Mouse (Mus musculus): ENCODE measurements at regions not wholly inside any gene's neighbourhood (a gene's known extent, or its start where the extent isn't known, plus 50 kb on each side); places are given as distances from the start of the nearest gene placed in this dataset.
"Not testable (repeated sequence)": the region's sequence is repeated elsewhere in the genome, so short reads cannot be mapped to it uniquely, and the experiment has no call there.

- DNase-seq (ENCODE audit: low spot score in 2 of 2) = no peak
Observed at GRCm38 (mm10) chr16:23838696-23839095, 52.1 kb downstream of the Sst start.

DNA sequence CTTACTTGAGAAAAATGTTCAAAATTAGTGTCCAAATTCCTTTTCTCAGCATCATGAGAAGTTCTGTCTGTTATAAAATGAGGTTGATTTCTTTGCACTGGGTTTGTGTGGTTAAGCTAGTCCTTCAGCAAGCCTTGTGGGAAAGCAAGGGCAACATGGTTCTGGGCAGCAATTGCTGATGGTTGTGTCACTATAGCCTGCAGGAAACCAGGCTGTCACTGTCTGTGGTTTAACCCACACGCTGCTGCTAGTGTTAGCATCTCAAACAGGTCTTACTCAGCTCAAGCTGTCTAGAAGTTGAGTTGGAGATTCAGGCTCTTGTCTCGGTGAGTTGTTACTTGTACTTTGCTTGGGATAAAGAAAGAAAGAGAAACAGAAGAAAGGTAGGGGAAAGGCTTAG, 52.6 kb downstream of the Sst start:
- no peak for DNase-seq (ENCODE audit: low spot score in 2 of 2)

DNA sequence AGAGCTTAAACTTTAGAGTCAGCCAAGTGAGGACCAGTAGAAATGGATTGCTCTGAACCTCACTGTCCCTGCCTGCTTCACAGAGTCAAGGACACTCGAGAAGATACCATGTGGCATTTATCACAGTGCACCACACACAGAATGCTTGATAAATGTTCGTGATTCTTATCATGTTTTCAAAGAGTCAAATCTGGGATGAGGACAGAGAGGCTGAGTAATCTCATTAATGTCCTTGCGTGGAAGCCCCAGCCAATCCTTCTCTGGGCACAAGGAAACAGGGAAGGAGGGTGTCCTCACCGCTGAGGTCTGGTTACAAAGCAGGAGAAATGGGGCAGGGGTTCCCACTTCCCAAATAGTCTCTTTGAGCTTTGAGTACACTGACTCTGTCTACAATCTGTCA, 55.8 kb downstream of the Sst start:
- no peak for DNase-seq (ENCODE audit: low spot score in 2 of 2)

- no peak for DNase-seq (ENCODE audit: low spot score in 2 of 2)
Observed at GRCm38 (mm10) chr16:23833603-23834002, 57.2 kb downstream of the Sst start.

GRCm38 (mm10) chr16:23833042-23833423, 57.7 kb downstream of the Sst start:
- no peak for DNase-seq (ENCODE audit: low spot score in 2 of 2)

DNA sequence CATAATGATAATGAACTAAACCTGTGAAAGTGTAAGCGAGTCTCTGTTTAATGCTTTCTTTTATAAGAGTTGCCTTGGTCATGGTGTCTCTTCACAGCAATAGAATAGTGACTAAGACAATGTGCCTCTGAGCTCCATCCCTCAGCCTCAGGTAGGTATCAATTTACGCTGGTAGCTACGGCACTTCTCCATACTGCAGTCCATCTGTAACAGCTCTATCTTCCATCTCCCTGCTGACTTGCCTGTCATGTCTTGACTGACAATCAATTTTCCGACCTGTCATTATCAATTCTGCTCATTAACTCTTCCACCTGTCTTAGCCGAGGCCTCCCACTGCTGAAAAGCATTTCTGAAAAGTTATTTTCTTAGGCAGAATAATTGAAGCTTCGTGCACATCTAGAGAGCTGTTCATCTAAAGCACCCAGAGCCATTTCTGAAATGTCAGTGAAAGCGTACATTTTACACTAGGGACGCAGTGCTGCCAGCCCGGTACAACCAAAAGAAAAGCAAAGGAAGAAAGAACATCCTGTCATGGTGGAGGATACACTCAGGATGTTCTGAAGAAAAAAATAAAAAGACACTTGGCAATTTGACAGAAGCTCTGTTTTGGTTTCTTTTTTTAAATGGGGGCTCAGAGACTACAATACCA, 58.2 kb downstream of the Sst start:
- DNase-seq (ENCODE audit: low spot score in 2 of 2) = no peak

GRCm38 (mm10) chr16:23825662-23826061, 65.1 kb downstream of the Sst start:
- no peak for DNase-seq (ENCODE audit: low spot score in 2 of 2)

DNA sequence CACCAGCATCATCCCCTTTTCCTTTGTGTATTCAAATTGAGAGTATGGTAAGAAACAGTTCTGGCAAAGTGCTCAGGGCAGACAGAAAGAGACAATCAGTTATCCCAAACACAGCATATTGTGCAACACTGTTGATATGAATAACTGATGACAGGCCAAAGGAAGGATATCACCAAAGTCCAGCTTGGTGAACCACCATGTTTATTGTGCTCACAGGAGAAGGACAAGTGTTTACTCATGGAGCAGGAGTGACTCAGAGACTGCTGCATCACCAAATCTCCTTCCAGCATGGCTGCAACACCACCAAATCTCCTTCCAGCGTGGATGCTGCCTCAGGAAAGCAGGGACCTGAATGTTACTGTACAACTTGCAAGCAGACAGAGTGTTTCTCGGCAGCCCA, 105.5 kb downstream of the Sst start:
- no peak for DNase-seq (ENCODE audit: low spot score in 2 of 2)

DNA sequence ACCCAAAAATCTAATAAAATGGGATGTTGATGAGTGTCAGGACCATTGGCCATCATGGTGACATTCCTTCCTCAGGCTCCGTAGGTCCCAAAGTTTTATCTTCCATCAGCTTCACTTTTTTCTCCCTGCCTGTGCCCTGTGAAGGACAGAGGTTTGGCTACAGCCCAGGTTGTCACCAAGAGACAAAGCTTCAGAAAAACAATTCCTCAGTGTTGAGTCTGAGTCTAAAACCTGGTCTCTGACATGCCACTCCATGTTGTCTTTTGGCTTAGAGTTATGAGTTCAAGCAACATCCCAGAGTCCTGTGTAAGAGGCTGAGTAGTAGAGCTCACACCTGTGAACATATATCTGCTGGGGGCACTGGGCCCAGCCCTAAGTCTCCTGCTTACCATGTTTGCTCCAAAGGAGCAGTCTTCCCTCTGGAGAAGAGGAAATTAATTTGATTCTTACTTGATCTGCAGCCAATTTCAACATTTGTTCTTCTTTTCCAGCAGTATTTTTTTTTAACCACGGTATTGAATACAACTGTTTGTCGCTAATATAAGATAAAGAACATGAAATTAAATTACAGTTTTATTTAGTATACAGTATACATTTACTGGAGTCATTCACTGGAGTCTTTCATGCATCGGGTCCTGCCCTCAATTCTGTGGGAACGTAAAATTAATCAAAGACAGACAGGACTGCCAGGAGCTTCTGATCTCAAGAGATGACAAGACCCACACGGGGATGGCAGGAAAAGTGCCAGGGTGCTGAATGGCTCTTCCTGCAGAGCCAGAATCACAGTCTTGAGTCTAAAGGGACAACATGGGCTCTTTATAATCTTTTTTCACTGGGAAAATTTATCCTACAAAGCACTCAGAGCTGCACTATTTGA, 106.5 kb downstream of the Sst start:
- DNase-seq (ENCODE audit: low spot score in 2 of 2) = no peak

DNA sequence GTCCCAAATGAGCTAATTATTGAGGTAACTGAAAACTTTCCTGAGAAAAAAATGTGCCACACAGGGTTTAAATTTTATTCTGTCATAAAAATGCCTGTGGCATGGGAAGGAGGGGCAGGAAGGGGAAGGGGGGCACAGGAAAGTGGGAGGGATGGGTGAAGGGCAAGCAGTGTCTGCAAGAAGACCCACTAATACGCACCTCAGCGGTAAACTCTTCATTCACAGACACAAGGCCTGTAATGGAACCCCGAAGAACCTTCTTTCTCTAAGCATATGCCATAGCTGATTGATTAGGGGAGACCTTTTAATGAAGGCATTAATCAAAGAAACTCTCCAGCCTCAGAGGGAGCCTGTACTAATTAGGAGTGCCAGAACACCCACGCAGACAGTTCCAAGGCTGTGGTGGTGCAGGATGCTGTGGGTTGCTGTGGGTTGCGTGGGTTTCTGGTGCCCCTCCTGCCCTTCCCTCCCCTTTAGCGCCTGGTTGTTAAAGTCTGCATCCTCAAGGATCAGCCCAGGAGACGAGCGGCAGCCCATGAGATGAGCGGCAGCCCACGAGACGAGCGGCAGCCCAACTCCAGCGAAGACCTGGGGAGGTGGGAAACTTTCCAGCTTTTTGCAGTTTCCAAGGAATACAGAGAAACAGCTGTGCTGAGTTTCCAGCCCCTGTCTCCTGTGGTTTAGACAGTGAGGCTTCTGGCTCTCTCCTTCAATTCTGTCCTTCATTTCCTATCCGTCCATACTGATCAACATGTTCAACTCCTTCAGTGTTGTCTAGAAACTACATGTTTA, 110.1 kb downstream of the Sst start:
- no peak for DNase-seq (ENCODE audit: low spot score in 2 of 2)

GRCm38 (mm10) chr16:23777894-23778293, 112.9 kb downstream of the Sst start:
- no peak for DNase-seq (ENCODE audit: low spot score in 2 of 2)

DNA sequence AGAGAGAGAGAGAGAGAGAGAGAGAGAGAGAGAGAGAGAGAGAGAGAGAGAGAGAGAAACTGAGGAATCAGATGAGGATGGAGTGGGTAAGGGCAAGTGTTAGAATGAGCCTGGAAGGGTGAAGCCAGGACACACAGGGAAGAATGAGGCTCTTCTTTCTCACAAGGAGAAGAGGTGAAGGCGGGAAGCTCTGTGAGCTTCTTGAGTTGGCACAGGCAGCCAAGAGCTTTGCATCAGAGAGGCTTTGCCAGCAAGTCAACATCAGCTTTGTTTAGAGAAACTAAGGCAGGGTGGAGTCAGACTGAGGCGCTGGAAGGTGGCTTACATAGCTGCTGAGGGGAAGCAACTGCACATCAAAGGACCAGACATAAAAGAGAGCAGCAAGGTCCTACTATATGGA, 113.7 kb downstream of the Sst start:
- DNase-seq (ENCODE audit: low spot score in 2 of 2) = no peak

DNA sequence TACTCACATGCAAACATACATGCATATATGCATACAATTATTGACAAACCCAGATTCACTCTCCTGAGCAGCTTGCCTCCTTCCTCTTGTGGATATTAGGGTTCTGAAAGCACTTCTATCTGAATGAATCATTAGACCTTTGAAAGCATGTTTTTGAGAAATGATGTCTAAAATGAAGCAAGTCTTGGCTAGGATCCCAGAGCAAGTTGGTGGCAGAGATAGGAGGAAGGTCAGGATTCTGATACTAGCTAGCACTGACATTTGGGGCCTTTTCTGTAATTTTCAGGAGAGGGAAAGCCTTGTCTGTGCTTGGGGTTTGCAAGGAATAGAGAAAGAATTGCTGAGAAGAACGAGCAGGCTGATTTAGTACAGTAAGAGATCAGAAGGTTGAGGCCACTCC, 114.3 kb downstream of the Sst start:
- DNase-seq (ENCODE audit: low spot score in 2 of 2) = no peak

DNA sequence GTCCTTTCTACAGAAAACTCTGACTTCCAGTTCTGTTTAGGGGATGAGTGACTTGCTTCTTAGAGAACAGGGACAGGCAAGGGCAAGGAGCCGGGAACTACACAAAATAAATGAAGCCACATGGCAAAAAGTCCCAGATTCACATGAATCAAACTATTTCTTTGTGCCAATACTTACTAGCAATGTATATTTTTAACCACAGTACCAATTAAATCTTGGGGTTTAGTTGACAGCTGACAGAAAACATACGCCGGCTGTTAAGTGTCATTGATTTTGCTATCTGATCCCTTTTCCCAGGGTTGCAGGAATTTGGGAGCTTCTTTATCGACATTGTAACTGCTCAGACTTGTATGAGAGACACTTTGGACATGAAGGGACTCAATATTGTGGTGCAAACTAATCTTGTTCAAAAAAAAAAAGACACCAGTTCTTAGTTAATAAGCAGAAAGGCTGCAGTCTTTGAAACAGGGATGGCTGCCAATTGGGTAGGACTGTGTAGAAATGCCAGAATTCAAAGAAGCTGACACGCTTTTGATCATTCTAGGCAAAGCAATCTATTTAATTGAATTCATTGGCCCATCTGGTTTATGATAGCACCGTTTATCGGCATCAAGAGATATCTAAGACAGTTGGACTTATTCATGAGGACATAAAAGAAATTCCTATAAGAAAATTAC, 132.5 kb downstream of the Sst start:
- DNase-seq (ENCODE audit: low spot score in 2 of 2) = peak; percentile 39 to 47

- no peak for DNase-seq (ENCODE audit: low spot score in 2 of 2)
Observed at GRCm38 (mm10) chr16:23737026-23737425, 153.7 kb downstream of the Sst start.

DNA sequence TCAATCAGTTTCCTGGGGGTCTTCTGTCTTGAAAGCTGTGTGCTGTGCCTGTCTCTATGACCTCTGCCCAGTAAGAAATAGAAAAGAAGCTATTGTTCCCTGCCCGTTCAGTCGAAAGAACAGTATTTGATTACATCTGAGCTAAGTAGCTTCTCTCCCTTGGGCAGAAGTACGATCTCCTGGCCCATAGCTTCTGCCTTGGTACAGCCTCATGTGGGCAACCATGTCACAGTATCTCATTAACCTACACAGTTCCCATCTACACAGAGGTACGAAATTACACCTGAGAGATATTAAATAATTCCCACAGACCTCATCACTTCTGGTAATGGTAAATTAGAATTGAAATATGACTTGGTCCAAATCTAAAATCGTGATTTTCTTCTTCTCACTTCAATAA, 155.0 kb downstream of the Sst start:
- DNase-seq (ENCODE audit: low spot score in 2 of 2) = no peak

DNA sequence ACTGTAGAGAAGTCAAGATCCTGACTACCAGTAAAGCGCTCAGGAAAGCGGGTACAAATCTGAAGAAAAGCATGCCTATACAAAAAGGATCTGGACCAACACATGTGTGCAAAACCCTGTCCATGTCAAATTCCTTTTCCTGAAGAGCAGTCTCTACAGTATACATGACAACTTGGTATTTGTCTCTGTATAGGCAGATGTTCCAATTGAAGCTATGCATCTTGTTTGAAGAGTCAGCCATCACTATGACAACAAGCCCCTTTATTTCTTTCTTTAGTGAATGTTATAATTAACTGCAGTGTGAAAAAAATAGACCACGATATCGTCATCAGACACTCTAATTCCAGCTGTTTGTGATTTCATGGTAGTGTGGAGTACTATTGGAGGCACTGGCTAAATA, 164.2 kb downstream of the Sst start:
- DNase-seq (ENCODE audit: low spot score in 2 of 2) = no peak

GRCm38 (mm10) chr16:23721745-23722144, 169.0 kb downstream of the Sst start:
- DNase-seq (ENCODE audit: low spot score in 2 of 2) = no peak

DNA sequence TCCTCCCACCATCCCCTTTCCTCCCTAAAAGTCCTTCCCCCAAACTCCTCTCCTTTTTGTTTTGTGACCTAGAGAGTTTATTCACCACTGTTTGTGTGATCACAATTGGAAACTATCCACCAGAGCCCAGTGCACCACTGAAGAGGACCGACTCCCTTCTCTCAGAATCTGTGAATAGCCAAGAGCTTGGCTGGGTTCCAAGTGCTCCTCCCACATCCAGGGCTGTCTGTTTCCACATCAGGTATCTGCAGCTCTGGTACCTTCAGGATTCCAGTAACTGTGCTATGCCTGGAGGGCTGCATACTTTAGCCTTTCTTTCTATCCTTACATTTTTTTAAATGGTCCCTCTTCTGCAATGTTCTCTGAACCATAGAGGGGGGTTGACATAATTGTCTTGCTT, 180.5 kb upstream of the Masp1 start:
- DNase-seq (ENCODE audit: low spot score in 2 of 2) = no peak

- not testable (repeated sequence) for DNase-seq (ENCODE audit: low spot score in 2 of 2)
Observed at GRCm38 (mm10) chr16:23694226-23694625, 173.6 kb upstream of the Masp1 start.

DNA sequence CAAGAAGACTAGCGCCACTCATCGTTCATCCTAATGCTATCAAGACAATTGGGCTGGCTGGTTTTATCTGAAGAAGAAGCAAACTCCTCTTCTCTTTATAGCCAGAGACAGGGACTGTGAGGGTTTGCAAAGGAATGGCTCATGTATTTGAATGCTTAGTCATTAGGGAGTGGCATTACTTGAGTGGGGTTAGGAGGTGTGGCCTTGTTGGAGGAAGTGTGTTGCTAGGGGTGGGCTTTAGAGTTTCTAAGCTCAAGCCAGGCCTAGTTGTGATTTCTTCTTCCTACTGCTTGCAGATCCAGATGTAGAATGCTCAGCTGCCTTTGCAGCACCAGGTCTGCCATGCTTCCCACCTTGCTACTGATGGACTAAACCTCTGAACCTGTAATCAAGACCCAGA, 169.4 kb upstream of the Masp1 start:
- no peak for DNase-seq (ENCODE audit: low spot score in 2 of 2)

- DNase-seq (ENCODE audit: low spot score in 2 of 2) = peak; percentile 21 to 36
Observed at GRCm38 (mm10) chr16:23686783-23687182, 166.2 kb upstream of the Masp1 start.
